Mouse (Mus musculus) E14TG2a.4 (cell line): ENCODE data around the gene Sft2d1.
"Not testable (repeated sequence)": the region's sequence is repeated elsewhere in the genome, so short reads cannot be mapped to it uniquely, and the experiment has no call there.

Source experiments
- H3K27me3 ChIP-seq: 2 replicates; pipeline ENCODE4 v1.6.1; 2014; ENCODE audit warnings: low read length, control low read depth; ENCODE audit not compliant: insufficient read depth
- H3K36me3 ChIP-seq: 2 replicates; pipeline ENCODE4 v1.6.1; 2014; ENCODE audit warnings: low read length, control low read depth; ENCODE audit not compliant: insufficient read depth
- H3K4me1 ChIP-seq: replicated peaks from 2 replicates; pipeline ENCODE4 v1.6.1; 2014; ENCODE audit warnings: low read depth, low read length, control low read depth
- H3K4me3 ChIP-seq: replicated peaks from 2 replicates; pipeline ENCODE4 v1.5.1; 2014; ENCODE audit warnings: mild to moderate bottlenecking, low read length
- H3K9me3 ChIP-seq: 2 replicates; pipeline ENCODE4 v1.6.1; 2014; ENCODE audit warnings: low read length, control low read depth
- CTCF ChIP-seq: conservative IDR thresholded peaks from 2 replicates; pipeline ENCODE4 v1.5.1; 2014; ENCODE audit warnings: low read length
- NANOG ChIP-seq: IDR thresholded peaks from 2 replicates; pipeline ENCODE4 v1.6.1; 2014; ENCODE audit warnings: borderline replicate concordance, low read length, mixed read lengths
- POU5F1 ChIP-seq: IDR thresholded peaks from 2 replicates; pipeline ENCODE4 v1.6.1; 2014; ENCODE audit warnings: low read length, borderline replicate concordance

Sft2d1 gene

GRCm38 (mm10) chr17:8311751-8312150, 849 bp downstream of the Sft2d1 start:
- Histone ChIP-seq H3K9me3 (no peaks in the 10 kb centered on the region), H3K27me3 (peaks cover 11% of the 10 kb centered on the region), H3K4me3 (peak overlapping the region; percentile 91), H3K4me1 (peaks cover 43% of the 10 kb centered on the region), H3K36me3 (peaks cover 20% of the 10 kb centered on the region)
- TF ChIP-seq CTCF (no peak), POU5F1 (no peak), NANOG (no peak)

- TF ChIP-seq POU5F1 (no peak), NANOG (no peak), CTCF (no peak)
- Histone ChIP-seq H3K9me3 (no peaks in the 10 kb centered on the region), H3K27me3 (no peaks in the 10 kb centered on the region), H3K4me3 (no peak overlapping the region), H3K36me3 (peaks cover 38% of the 10 kb centered on the region), H3K4me1 (peaks cover 43% of the 10 kb centered on the region)
These were observed 3.1 kb downstream of the Sft2d1 start for GRCm38 (mm10) chr17:8313976-8314375.

GRCm38 (mm10) chr17:8316251-8316650, 5.3 kb downstream of the Sft2d1 start:
- H3K4me1 ChIP-seq, result peaks cover 41% of the 10 kb centered on the region
- H3K36me3 ChIP-seq, result peaks cover 49% of the 10 kb centered on the region
- TF ChIP-seq NANOG (no peak), POU5F1 (no peak), CTCF (peak; percentile 58)
- no peak overlapping the region for H3K4me3 ChIP-seq
- no peaks in the 10 kb centered on the region for H3K27me3 ChIP-seq
- no peaks in the 10 kb centered on the region for H3K9me3 ChIP-seq

- H3K9me3 ChIP-seq, H3K4me3 ChIP-seq, H3K27me3 ChIP-seq: not testable (repeated sequence)
- peaks cover 24% of the 10 kb centered on the region for H3K4me1 ChIP-seq
- peaks cover 45% of the 10 kb centered on the region for H3K36me3 ChIP-seq
These were observed 16.0 kb downstream of the Sft2d1 start for GRCm38 (mm10) chr17:8326877-8327276.

- TF ChIP-seq CTCF, result peak; percentile 89
- no peak for TF ChIP-seq NANOG
- Histone ChIP-seq H3K4me1 (peaks cover 24% of the 10 kb centered on the region), H3K9me3 (no peaks in the 10 kb centered on the region), H3K4me3 (no peak overlapping the region), H3K27me3 (peaks cover 3% of the 10 kb centered on the region; the same call in 1 of the 2 replicates), H3K36me3 (peaks cover 29% of the 10 kb centered on the region)
These were observed 17.7 kb downstream of the Sft2d1 start for GRCm38 (mm10) chr17:8328511-8329174.

- H3K4me1 ChIP-seq, result peaks cover 19% of the 10 kb centered on the region
- peaks cover 3% of the 10 kb centered on the region; the same call in 1 of the 2 replicates for H3K27me3 ChIP-seq
- peaks cover 12% of the 10 kb centered on the region; the same call in 1 of the 2 replicates for H3K36me3 ChIP-seq
- no peak overlapping the region for H3K4me3 ChIP-seq
- H3K9me3 ChIP-seq, result no peaks in the 10 kb centered on the region
- TF ChIP-seq CTCF (no peak), POU5F1 (no peak), NANOG (no peak)
These were observed 19.7 kb downstream of the Sft2d1 start for GRCm38 (mm10) chr17:8330602-8331001.

GRCm38 (mm10) chr17:8337159-8337558, 26.3 kb downstream of the Sft2d1 start, which contains the start of gene Prr18:
Gene Prr18 (plus strand): TSS chr17:8337459.
- not testable (repeated sequence) for H3K4me3 ChIP-seq

GRCm38 (mm10) chr17:8339666-8340374, 28.9 kb downstream of the Sft2d1 start:
- Histone ChIP-seq H3K4me3 (peak overlapping the region; percentile 81), H3K36me3 (peaks cover 4% of the 10 kb centered on the region; the same call in 1 of the 2 replicates), H3K27me3 (peaks cover 66% of the 10 kb centered on the region), H3K9me3 (no peaks in the 10 kb centered on the region), H3K4me1 (peaks cover 19% of the 10 kb centered on the region)
- TF ChIP-seq CTCF (no peak), NANOG (no peak), POU5F1 (no peak)

More at GRCm38 (mm10) chr17:8337159-8337558, 26.3 kb downstream of the Sft2d1 start, which contains the start of gene Prr18:
- not testable (repeated sequence) for H3K9me3 ChIP-seq, H3K36me3 ChIP-seq
- H3K27me3 ChIP-seq, result peaks cover 42% of the 10 kb centered on the region
- peaks cover 19% of the 10 kb centered on the region for H3K4me1 ChIP-seq
